Mouse (Mus musculus) heart, postnatal 0 days (tissue): ENCODE measurements around the gene Trim67. TPM values are rescaled to one million over a fixed set of nuclear protein-coding genes. Genes with fewer than 3 reads are reported as not detected.

ENCODE experiments used
- ATAC-seq: fragments of 200-750 bp; cut with Nextera tagmentation; 2 replicates; pipeline ENCODE4 v1.8.0; 2017; ENCODE audit warnings: low read depth, moderate number of reproducible peaks, moderate library complexity; ENCODE audit not compliant: insufficient read depth
- DNase-seq: peaks from one replicate; pipeline ENCODE4 v3.0.0-alpha.2; 2016; ENCODE audit warnings: low spot score
- H3K27ac ChIP-seq: fragments of 300-500 bp; sonication (generic); 2 replicates; pipeline ENCODE4 v1.5.1; 2014; ENCODE audit warnings: low read depth, mild to moderate bottlenecking
- H3K27me3 ChIP-seq: fragments of 300-500 bp; sonication (generic); 2 replicates; pipeline ENCODE4 v1.6.1; 2014; ENCODE audit warnings: low read length, mixed read lengths; ENCODE audit not compliant: control insufficient read depth, insufficient read depth
- H3K36me3 ChIP-seq: fragments of 300-500 bp; sonication (generic); replicated peaks from 2 replicates; pipeline ENCODE4 v1.6.1; 2014; ENCODE audit warnings: low read length, mixed read lengths; ENCODE audit not compliant: control insufficient read depth, insufficient read depth
- H3K4me1 ChIP-seq: fragments of 300-500 bp; sonication (generic); 2 replicates; pipeline ENCODE4 v1.6.1; 2014; ENCODE audit warnings: antibody characterized with exemption; ENCODE audit not compliant: control insufficient read depth, insufficient read depth
- H3K4me2 ChIP-seq: fragments of 300-500 bp; sonication (generic); 2 replicates; pipeline ENCODE4 v1.6.1; 2014; ENCODE audit warnings: low read depth, mild to moderate bottlenecking, low read length, moderate library complexity
- H3K4me3 ChIP-seq: fragments of 300-500 bp; sonication (generic); 2 replicates; pipeline ENCODE4 v1.5.1; 2014; ENCODE audit warnings: low read depth, low read length
- H3K9ac ChIP-seq: fragments of 300-500 bp; sonication (generic); replicated peaks from 2 replicates; pipeline ENCODE4 v1.6.1; 2014; ENCODE audit warnings: low read depth, low read length, mixed read lengths
- H3K9me3 ChIP-seq: fragments of 300-500 bp; sonication (generic); replicated peaks from 2 replicates; pipeline ENCODE4 v1.6.1; 2016; ENCODE audit warnings: low read length; ENCODE audit not compliant: control insufficient read depth
- CTCF ChIP-seq: IDR thresholded peaks from 2 replicates; pipeline ENCODE4 v1.5.1; 2016; ENCODE audit warnings: antibody characterized with exemption, control low read depth, low read depth
- EP300 ChIP-seq: IDR thresholded peaks from 2 replicates; pipeline ENCODE4 v1.6.1; 2016; ENCODE audit warnings: antibody characterized with exemption, low read depth
- WGBS: fragments of 180-500 bp; shearing (Covaris S2); extraction: QIAGEN DNeasy Blood & Tissue Kit; methylation state at CpG from one replicate; pipeline ENCODE4 v1.1.7; 2014; 5-methylcytosine and 5-hydroxymethylcytosine counted together
- polyA plus RNA-seq: library from polyadenylated mRNA; unstranded; fragments of >200 nt; fragmentation: Nextera tagmentation; extraction: Ambion mirVana; gene quantifications from 2 replicates; pipeline ENCODE4 v1.2.1, GENCODE M21; 2015
- total RNA-seq: library from RNA; depleted of rRNA; stranded (reverse); fragments of >200 nt; gene quantifications from 2 replicates; pipeline ENCODE4 v1.2.3, GENCODE M21; 2014; ENCODE audit warnings: low replicate concordance

The Trim67 gene
- total and polyA plus RNA-seq, 2 experiments from 2014 or later: 0.07 to 0.08 TPM

DNA sequence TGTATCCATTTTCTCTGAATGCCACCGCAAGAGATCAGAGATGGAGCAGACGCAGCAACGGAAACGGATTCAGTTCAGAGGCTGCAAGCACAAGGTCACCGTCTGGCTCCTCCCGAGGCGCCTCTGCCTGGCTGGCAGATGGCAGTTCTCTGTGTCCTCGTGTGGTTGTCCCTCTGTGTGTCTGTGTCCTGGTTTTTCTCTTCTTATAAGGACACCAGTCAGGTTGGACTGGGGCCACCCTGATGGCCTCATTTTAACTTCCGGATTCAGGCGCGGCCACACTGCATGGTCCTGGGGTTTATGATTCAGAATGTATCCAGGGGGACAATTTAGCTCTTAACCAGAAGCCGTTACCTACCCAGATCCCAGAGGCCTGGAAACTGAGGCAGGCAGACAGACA is 23.0 kb downstream of the Trim67 start:
- Histone ChIP-seq H3K36me3 (no peaks in the 10 kb centered on the region), H3K9me3 (peaks cover 8% of the 10 kb centered on the region), H3K4me2 (no peak overlapping the region), H3K4me3 (no peak overlapping the region), H3K4me1 (no peaks in the 10 kb centered on the region), H3K27ac (no peak overlapping the region), H3K9ac (no peak overlapping the region), H3K27me3 (no peaks in the 10 kb centered on the region)
- WGBS: 85% methylated on average over 12 of the region's 12 CpGs
- no peak for TF ChIP-seq EP300
- ATAC-seq (no peak), DNase-seq (no peak)

DNA sequence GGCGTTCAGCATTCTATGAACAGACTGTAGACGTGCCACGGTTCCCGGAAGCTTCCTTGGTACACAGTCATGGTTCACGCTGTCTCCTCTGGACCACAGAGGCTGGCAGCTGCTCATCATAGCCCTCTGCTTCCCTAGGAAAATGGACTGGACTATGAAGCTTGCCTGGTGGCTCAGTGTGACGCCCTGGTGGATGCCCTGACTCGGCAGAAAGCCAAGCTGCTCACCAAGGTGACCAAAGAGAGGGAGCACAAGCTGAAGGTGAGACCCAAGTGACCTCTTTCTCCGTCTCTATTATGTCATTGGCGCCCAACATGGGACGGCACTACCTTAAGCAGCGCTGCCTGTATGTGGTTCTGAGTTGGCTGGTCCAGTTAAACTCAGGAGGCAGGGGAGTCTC is 24.0 kb downstream of the Trim67 start:
- Histone ChIP-seq H3K4me3 (no peak overlapping the region), H3K9me3 (peaks cover 8% of the 10 kb centered on the region), H3K27ac (no peak overlapping the region), H3K4me1 (no peaks in the 10 kb centered on the region), H3K9ac (no peak overlapping the region), H3K27me3 (no peaks in the 10 kb centered on the region), H3K4me2 (no peak overlapping the region), H3K36me3 (no peaks in the 10 kb centered on the region)
- ATAC-seq (no peak), DNase-seq (no peak)
- TF ChIP-seq EP300: no peak
- TF ChIP-seq CTCF: no peak
- 86% methylated on average over 11 of the region's 11 CpGs for WGBS

DNA sequence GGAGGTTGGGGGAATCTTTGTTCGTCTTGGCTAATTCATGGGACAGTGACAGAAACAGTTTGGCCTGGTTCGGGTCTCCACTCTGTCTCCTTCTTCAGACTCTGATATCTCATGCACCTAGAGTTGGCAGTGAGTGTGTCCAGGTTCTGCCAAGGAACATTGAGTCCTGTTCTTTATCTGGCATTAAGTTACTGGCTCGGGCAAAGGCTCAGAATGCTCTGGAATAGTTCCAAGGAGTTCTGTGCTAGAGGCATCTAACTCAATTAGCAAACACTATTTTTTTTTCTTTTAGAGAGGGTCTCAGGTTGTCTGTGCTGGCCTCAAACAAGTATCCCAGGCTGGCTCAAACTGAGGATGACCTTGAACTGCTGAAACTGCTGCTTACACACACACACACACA is 24.5 kb downstream of the Trim67 start:
- H3K27me3 ChIP-seq: no peaks in the 10 kb centered on the region
- TF ChIP-seq CTCF (no peak), EP300 (no peak)
- peaks cover 8% of the 10 kb centered on the region for H3K9me3 ChIP-seq
- no peak overlapping the region for H3K4me3 ChIP-seq
- H3K27ac ChIP-seq: no peak overlapping the region
- no peak for DNase-seq
- no peak for ATAC-seq
- no peaks in the 10 kb centered on the region for H3K4me1 ChIP-seq
- no peak overlapping the region for H3K4me2 ChIP-seq
- 69% methylated on average over 3 of the region's 3 CpGs for WGBS
- H3K36me3 ChIP-seq: no peaks in the 10 kb centered on the region
- H3K9ac ChIP-seq: no peak overlapping the region

DNA sequence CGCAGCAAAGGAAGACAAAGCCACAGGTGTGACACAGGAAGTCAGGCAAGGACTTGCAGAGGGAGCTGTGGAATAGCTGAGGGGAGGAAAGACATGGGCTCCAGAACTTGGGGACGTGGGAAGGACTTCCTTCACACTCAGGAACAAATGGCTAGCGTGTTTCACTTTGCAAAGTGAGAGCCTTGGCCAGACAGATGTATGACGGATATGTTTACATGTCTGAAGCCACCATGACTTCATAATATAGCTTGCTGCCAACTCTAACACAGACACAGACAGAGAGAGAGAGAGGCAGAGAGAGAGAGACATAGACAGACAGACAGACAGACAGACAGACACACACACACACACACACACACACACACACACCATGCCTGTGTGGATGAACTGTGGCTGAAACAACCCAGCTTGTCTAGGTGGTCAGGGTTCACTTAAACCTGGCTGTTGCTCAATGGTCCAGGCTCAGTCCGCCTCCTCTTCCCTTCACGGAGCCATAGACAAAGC is 26.8 kb downstream of the Trim67 start:
- Histone ChIP-seq H3K27ac (no peak overlapping the region), H3K4me2 (no peak overlapping the region), H3K4me3 (no peak overlapping the region), H3K9me3 (peaks cover 8% of the 10 kb centered on the region), H3K9ac (no peak overlapping the region), H3K4me1 (no peaks in the 10 kb centered on the region), H3K27me3 (no peaks in the 10 kb centered on the region), H3K36me3 (no peaks in the 10 kb centered on the region)
- no peak for DNase-seq
- no peak for ATAC-seq
- WGBS: 50% methylated on average over 6 of the region's 6 CpGs
- TF ChIP-seq CTCF: no peak
- no peak for TF ChIP-seq EP300

DNA sequence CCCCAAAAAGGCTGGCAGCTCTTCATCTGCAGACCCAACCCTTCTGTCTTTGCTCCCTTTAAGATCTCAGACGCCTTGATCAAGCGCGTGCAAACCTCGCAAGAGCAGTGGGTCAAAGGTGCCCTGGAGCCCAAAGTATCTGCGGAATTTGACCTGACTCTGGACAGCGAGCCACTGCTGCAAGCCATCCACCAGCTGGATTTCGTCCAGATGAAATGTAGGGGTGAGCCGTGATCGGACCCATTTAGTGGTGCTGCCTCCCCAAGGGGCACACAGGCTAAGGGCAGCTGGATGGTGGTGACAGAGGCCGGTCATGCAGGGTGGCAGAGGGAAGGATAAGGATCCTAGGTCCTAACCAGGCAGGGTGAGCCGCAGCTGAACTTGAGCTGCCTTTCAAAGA is 27.2 kb downstream of the Trim67 start:
- no peak overlapping the region for H3K4me3 ChIP-seq
- no peaks in the 10 kb centered on the region for H3K27me3 ChIP-seq
- H3K36me3 ChIP-seq: no peaks in the 10 kb centered on the region
- H3K4me1 ChIP-seq: no peaks in the 10 kb centered on the region
- no peak overlapping the region for H3K27ac ChIP-seq
- ATAC-seq: no peak
- H3K9me3 ChIP-seq: peaks cover 8% of the 10 kb centered on the region
- TF ChIP-seq CTCF (no peak), EP300 (no peak)
- 28% methylated on average over 11 of the region's 11 CpGs for WGBS
- H3K9ac ChIP-seq: no peak overlapping the region
- DNase-seq: no peak
- no peak overlapping the region for H3K4me2 ChIP-seq

DNA sequence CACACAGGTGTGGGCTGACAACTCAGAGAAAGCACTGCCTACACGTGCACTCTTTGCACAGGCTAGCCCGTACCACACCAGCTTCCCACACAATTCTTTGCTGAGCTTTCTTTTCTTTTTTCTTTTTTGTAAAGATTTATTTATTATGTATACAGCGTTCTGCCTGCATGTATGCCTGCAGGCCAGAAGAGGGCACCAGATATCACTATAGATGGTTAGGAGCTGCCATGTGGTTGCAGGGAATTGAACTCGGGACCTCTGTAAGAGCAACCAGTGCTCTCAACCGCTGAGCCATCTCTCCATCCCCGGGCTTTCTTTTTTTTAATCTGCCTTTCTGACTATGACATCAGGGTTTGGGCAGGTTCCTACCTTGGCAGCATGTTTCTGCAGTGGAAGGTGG is 30.6 kb downstream of the Trim67 start:
- H3K4me3 ChIP-seq: no peak overlapping the region
- no peak overlapping the region for H3K27ac ChIP-seq
- H3K4me1 ChIP-seq: peaks cover 6% of the 10 kb centered on the region; the same call in 1 of the 2 replicates
- no peak overlapping the region for H3K9ac ChIP-seq
- ATAC-seq (no peak), DNase-seq (no peak)
- no peaks in the 10 kb centered on the region for H3K9me3 ChIP-seq
- H3K36me3 ChIP-seq: no peaks in the 10 kb centered on the region
- no peak; the same call in 1 of the 2 replicates for TF ChIP-seq CTCF
- no peak for TF ChIP-seq EP300
- H3K4me2 ChIP-seq: no peak overlapping the region
- WGBS: 74% methylated on average over 6 of the region's 6 CpGs
- no peaks in the 10 kb centered on the region for H3K27me3 ChIP-seq
